Mouse (Mus musculus) liver, embryonic 13.5 days (tissue): ENCODE data around the gene Tmem42. TPM values are rescaled to one million over a fixed set of nuclear protein-coding genes. Genes with fewer than 3 reads are reported as not detected.

Experiments used
- ATAC-seq: fragments of 200-750 bp; cut with Nextera tagmentation; 2 replicates; pipeline ENCODE4 v1.8.0; 2017; ENCODE audit warnings: low read depth, mild to moderate bottlenecking, moderate number of reproducible peaks, moderate library complexity
- DNase-seq: peaks from one replicate; pipeline ENCODE4 v3.0.0; 2022
- H3K27ac ChIP-seq: fragments of 300-500 bp; sonication (generic); 2 replicates; pipeline ENCODE4 v1.5.1; 2015; ENCODE audit warnings: moderate library complexity, mild to moderate bottlenecking, inconsistent platforms
- H3K27me3 ChIP-seq: fragments of 300-500 bp; sonication (generic); 2 replicates; pipeline ENCODE4 v1.6.1; 2015; ENCODE audit warnings: mild to moderate bottlenecking, inconsistent platforms
- H3K36me3 ChIP-seq: fragments of 300-500 bp; sonication (generic); 2 replicates; pipeline ENCODE4 v1.6.1; 2015; ENCODE audit warnings: mild to moderate bottlenecking, inconsistent platforms
- H3K4me1 ChIP-seq: fragments of 300-500 bp; sonication (generic); replicated peaks from 2 replicates; pipeline ENCODE4 v1.6.1; 2015; ENCODE audit warnings: inconsistent platforms
- H3K4me2 ChIP-seq: fragments of 300-500 bp; sonication (generic); 2 replicates; pipeline ENCODE4 v1.6.1; 2015; ENCODE audit warnings: inconsistent platforms, mild to moderate bottlenecking, moderate library complexity
- H3K4me3 ChIP-seq: fragments of 300-500 bp; sonication (generic); replicated peaks from 2 replicates; pipeline ENCODE4 v1.5.1; 2015; ENCODE audit warnings: mild to moderate bottlenecking, inconsistent platforms
- H3K9ac ChIP-seq: fragments of 300-500 bp; sonication (generic); 2 replicates; pipeline ENCODE4 v1.6.1; 2015; ENCODE audit warnings: mild to moderate bottlenecking, inconsistent platforms
- H3K9me3 ChIP-seq: fragments of 300-500 bp; sonication (generic); replicated peaks from 2 replicates; pipeline ENCODE4 v1.6.1; 2016; ENCODE audit warnings: inconsistent platforms
- WGBS: fragments of 180-500 bp; shearing (Covaris S2); methylation state at CpG from one replicate; pipeline ENCODE4 v1.1.7; 2015; ENCODE audit not compliant: insufficient replicate concordance; 5-methylcytosine and 5-hydroxymethylcytosine counted together
- polyA plus RNA-seq: library from polyadenylated mRNA; unstranded; fragments of >200 nt; fragmentation: Nextera tagmentation; extraction: Ambion mirVana; gene quantifications from 2 replicates; pipeline ENCODE4 v1.2.1, GENCODE M21; 2015

Tmem42 gene
- polyA plus RNA-seq, 1 experiment from 2014 or later, result 5.9 TPM

- H3K4me1 ChIP-seq, result no peaks in the 10 kb centered on the region
- no peaks in the 10 kb centered on the region for H3K36me3 ChIP-seq
- no peaks in the 10 kb centered on the region for H3K9me3 ChIP-seq
- no peak overlapping the region for H3K27ac ChIP-seq
- no peak overlapping the region for H3K9ac ChIP-seq
- no peak overlapping the region for H3K4me3 ChIP-seq
- no peak overlapping the region for H3K4me2 ChIP-seq
- no peak for ATAC-seq
- DNase-seq, result no peak
- H3K27me3 ChIP-seq, result no peaks in the 10 kb centered on the region
Observed at GRCm38 (mm10) chr9:123058724-123059292, 37.7 kb downstream of the Tmem42 start.

DNA sequence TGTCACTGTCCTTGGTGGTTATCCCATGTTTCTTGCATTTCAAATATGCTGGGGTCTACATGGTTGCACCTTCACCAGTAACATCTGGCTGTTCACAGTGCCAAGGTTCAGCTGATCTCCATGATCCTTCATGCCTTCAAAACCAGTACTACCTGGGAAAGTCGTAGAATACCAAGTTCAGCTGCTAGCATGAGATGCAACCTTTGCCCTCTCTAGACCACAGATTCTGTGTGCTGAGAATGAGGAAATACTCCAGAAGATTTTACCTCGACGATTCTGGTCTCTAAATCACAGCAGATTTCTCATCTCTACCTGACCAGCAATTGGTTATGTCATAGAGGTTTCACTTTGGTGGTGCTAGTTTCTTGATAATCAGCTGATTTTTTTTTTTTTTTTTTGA, 39.0 kb downstream of the Tmem42 start:
- 53% methylated on average over 3 of the region's 3 CpGs for WGBS
- DNase-seq (no peak), ATAC-seq (no peak)
- Histone ChIP-seq H3K9ac (no peak overlapping the region), H3K9me3 (no peaks in the 10 kb centered on the region), H3K4me1 (no peaks in the 10 kb centered on the region), H3K4me2 (no peak overlapping the region), H3K27me3 (no peaks in the 10 kb centered on the region), H3K36me3 (no peaks in the 10 kb centered on the region), H3K27ac (no peak overlapping the region), H3K4me3 (no peak overlapping the region)

Other genes with a start within 250 kb of the Tmem42 start
- gene Tcaim, start 215.8 kb upstream of the Tmem42 start, polyA plus RNA-seq, result 1.8 and 3.2 TPM in 2 replicates
- gene Gm35549, start 177.3 kb upstream of the Tmem42 start, polyA plus RNA-seq, result not detected in 2 replicates
- 17.1 and 21.5 TPM in 2 replicates for gene Zfp445, start 155.3 kb upstream of the Tmem42 start, polyA plus RNA-seq
- gene Zkscan7, start 135.6 kb upstream of the Tmem42 start, polyA plus RNA-seq, result 0.46 and 0.70 TPM in 2 replicates
- 2.5 and 3.0 TPM in 2 replicates for gene Zfp105, start 98.3 kb upstream of the Tmem42 start, polyA plus RNA-seq
- gene 1110059G10Rik, start 70.3 kb upstream of the Tmem42 start, polyA plus RNA-seq, result 19.3 and 22.2 TPM in 2 replicates
- 34.7 and 36.4 TPM in 2 replicates for gene Kif15, start 70.3 kb upstream of the Tmem42 start, polyA plus RNA-seq
- gene Tgm4, start 13.4 kb downstream of the Tmem42 start, polyA plus RNA-seq, result not detected in 2 replicates
- gene Zdhhc3, start 91.9 kb downstream of the Tmem42 start, polyA plus RNA-seq, result 37.9 and 43.3 TPM in 2 replicates
- 109 and 118 TPM in 2 replicates for gene Exosc7, start 91.9 kb downstream of the Tmem42 start, polyA plus RNA-seq
- 0.10 TPM in 1 of 2 replicates, not detected in the other for gene Clec3b, start 129.6 kb downstream of the Tmem42 start, polyA plus RNA-seq
- 0.13 and 0.21 TPM in 2 replicates for gene Cdcp1, start 194.7 kb downstream of the Tmem42 start, polyA plus RNA-seq
- gene Tmem158, start 239.4 kb downstream of the Tmem42 start, polyA plus RNA-seq, result 3.4 and 4.1 TPM in 2 replicates